Mouse (Mus musculus): ENCODE data around the gene U2surp.

DNA sequence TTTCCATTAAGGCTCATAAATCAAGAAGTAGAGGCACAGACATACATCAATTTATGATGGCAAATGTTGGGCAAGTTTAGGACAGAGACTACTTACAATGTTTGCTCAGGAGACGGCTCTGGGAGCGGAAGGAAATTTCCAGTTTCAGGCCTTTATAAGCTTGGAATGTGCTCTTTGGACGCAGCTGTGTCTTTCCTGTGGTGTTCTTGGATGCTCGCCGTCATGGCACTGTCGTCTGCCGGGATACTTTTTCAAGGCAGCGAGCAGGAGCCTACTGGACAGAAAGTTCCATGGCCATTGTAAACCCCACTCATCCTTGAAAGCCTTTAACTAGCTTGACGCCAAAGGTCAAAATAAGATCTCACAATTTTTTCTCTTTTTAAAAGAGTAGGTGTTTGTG is 73.9 kb downstream of the U2surp start:
- TF ChIP-seq TCF12 (IDR thresholded peaks at IDR 0.05; ENCODE audit: insufficient read depth, poor library complexity, severe bottlenecking): no peak
- no peak for TF ChIP-seq POLR2A (IDR thresholded peaks at IDR 0.05; ENCODE audit: insufficient read length, low read depth)
- TF ChIP-seq CEBPB (IDR thresholded peaks at IDR 0.05; ENCODE audit: insufficient read depth, poor library complexity, severe bottlenecking): no peak
- TF ChIP-seq E2F4 (IDR thresholded peaks at IDR 0.05; ENCODE audit: insufficient read depth): no peak
- no peak for TF ChIP-seq MYOD1 (IDR thresholded peaks at IDR 0.05; ENCODE audit: control insufficient read depth in 1 of 3, insufficient read length in 2 of 3, low read depth in 2 of 3)
- no peak for TF ChIP-seq MAX (IDR thresholded peaks at IDR 0.05; ENCODE audit: low read depth)
- TF ChIP-seq USF1 (IDR thresholded peaks at IDR 0.05; ENCODE audit: low read depth): no peak
- TF ChIP-seq POLR2AphosphoS2 (IDR thresholded peaks at IDR 0.05; ENCODE audit: insufficient read length, low read depth): no peak
- no peak for TF ChIP-seq MYOG (IDR thresholded peaks at IDR 0.05; ENCODE audit: control insufficient read depth in 1 of 3, insufficient read depth in 1 of 3, insufficient read length in 2 of 3, low read depth in 2 of 3)

Data from myocyte (in vitro differentiated cells).